Mouse (Mus musculus) lung, postnatal 10 days (tissue): ENCODE results near the gene Plgrkt.

Experiments
- DNase-seq: peaks from one replicate; pipeline ENCODE4 v3.0.0; 2021

The Plgrkt gene

GRCm38 (mm10) chr19:29350991-29351390, 16.2 kb downstream of the Plgrkt start:
- no peak for DNase-seq

- DNase-seq: no peak
These were observed 21.6 kb downstream of the Plgrkt start for GRCm38 (mm10) chr19:29345636-29346035.

- DNase-seq: no peak
These were observed 22.3 kb downstream of the Plgrkt start for GRCm38 (mm10) chr19:29344868-29345267.

- DNase-seq: no peak
These were observed 24.9 kb downstream of the Plgrkt start for GRCm38 (mm10) chr19:29342281-29342680.

- no peak for DNase-seq
These were observed 26.2 kb downstream of the Plgrkt start for GRCm38 (mm10) chr19:29341029-29341428.

GRCm38 (mm10) chr19:29336624-29337023, 30.6 kb downstream of the Plgrkt start:
- no peak for DNase-seq

GRCm38 (mm10) chr19:29334068-29334745, 33.0 kb downstream of the Plgrkt start, which contains the start of gene Rln1:
TSS of gene Rln1 (minus strand) at chr19:29334670.
- DNase-seq: peak; percentile 19

GRCm38 (mm10) chr19:29326822-29327552, 40.2 kb downstream of the Plgrkt start:
- DNase-seq: no peak

GRCm38 (mm10) chr19:29326396-29326795, 40.8 kb downstream of the Plgrkt start:
- no peak for DNase-seq

- no peak for DNase-seq
These were observed 41.4 kb downstream of the Plgrkt start for GRCm38 (mm10) chr19:29325852-29326180.

GRCm38 (mm10) chr19:29325053-29325851, 41.9 kb downstream of the Plgrkt start, which contains the start of gene Insl6:
TSS of gene Insl6 (minus strand) at chr19:29325356.
- DNase-seq: peak; percentile 66

GRCm38 (mm10) chr19:29323416-29324049, 43.7 kb downstream of the Plgrkt start:
- no peak for DNase-seq

- DNase-seq: no peak
These were observed 54.5 kb downstream of the Plgrkt start for GRCm38 (mm10) chr19:29312661-29313060.

GRCm38 (mm10) chr19:29311791-29312190, 55.4 kb downstream of the Plgrkt start:
- no peak for DNase-seq

GRCm38 (mm10) chr19:29308832-29309231, 58.4 kb downstream of the Plgrkt start:
- DNase-seq: no peak

GRCm38 (mm10) chr19:29302119-29302518, 65.1 kb downstream of the Plgrkt start:
- DNase-seq: no peak

- DNase-seq: no peak
These were observed 66.3 kb downstream of the Plgrkt start for GRCm38 (mm10) chr19:29300919-29301318.
